Mouse (Mus musculus) embryo, embryonic 11 days (tissue): ENCODE measurements around the gene Hoxa7.

Experiments used
- DNase-seq: peaks from one replicate; pipeline ENCODE4 v3.0.0-alpha.2; 2015

The Hoxa7 gene

GRCm38 (mm10) chr6:52237346-52238154 lies 15.9 kb upstream of the Hoxa7 start:
- no peak for DNase-seq

DNA sequence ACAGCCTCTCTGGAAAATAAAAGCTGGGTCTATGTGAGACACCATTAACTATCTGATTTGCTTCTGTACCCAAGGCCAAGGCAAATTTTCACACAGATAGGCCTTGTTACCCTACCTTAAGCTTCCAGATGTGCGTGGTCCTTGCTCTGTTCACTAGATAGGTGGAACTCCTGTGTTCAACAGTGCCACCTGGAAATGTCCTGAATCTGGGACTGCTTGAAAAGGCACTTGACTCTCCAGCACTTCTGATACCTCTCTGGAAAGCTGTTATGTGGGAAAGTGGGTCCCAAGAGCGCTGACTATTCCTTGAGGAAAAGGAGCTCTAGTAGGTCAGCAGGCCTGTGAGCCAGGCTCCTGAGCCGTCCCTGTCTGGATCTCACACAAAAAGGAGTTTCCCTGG lies 15.2 kb upstream of the Hoxa7 start:
- DNase-seq: no peak

DNA sequence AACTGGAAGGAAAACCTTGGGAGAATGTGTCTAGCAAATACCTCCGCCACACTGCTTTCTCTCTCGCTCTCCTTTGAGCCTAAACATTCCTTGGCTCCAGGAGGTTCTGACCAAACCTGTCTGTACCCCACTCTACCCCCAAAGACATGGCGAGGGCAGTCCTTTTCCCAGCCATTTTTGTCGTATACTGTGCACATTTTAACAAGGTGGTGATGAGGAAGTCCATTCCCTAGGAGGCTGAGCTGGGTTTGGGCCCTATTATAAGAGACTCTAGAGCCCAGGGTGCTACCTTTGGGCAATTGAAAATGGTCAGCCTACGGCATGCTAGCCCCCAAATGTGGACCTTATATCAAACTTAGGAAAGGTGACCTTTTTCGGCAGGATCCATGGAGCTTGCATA lies 14.2 kb upstream of the Hoxa7 start:
- DNase-seq: no peak

DNA sequence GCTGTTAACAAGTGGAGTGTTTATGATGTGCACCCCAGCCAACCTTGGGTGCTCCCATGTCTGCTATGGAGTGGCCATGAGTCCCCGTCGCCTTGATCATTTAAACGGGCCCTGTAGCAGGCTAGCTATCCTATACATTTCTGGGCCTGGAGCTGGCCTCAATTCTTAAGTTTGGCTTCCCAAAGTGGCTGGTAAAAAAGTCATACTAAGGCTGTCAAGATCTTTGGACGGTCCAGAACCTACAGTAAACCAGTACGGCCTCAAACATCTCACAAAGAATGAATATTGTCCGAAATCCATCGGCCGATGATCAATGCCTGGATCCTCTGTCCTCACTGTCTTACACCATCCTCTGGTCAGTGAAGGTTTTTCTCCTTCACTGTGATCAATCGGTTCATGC lies 13.6 kb upstream of the Hoxa7 start:
- no peak for DNase-seq

DNA sequence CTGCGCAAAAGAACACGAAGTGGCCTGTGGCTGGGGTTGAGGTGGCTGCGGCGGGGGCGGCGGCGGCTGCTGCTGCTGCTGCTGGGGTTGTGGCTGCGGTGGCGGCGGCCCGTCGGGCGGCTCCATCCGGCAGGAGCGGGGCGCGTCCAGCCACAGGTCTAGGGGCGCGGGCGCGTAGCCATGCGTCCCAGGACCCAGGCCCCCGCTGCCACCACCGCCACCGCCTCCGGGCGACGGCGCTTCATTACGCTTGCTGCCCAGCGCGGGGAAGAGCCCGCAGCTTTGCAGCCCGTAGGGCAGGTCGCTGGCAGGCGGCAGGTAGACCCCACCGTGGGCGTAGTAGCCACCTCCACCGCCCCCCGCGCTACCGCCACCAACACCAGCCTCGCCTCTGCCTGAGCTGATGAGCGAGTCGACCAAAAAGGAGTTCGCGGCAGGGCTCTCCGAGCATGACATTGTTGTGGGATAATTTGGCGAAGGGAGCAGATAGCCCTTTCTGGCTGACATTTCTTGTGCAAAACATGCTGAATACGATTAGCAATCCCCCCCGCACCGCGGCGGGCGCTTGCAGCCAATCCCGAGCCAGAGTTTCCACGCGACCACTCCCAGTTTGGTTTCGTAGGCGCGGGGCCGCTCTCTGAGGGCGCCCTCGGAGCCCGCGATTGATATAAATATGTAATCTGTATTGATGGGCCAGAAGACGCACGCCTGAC lies 12.9 kb upstream of the Hoxa7 start:
- no peak for DNase-seq

DNA sequence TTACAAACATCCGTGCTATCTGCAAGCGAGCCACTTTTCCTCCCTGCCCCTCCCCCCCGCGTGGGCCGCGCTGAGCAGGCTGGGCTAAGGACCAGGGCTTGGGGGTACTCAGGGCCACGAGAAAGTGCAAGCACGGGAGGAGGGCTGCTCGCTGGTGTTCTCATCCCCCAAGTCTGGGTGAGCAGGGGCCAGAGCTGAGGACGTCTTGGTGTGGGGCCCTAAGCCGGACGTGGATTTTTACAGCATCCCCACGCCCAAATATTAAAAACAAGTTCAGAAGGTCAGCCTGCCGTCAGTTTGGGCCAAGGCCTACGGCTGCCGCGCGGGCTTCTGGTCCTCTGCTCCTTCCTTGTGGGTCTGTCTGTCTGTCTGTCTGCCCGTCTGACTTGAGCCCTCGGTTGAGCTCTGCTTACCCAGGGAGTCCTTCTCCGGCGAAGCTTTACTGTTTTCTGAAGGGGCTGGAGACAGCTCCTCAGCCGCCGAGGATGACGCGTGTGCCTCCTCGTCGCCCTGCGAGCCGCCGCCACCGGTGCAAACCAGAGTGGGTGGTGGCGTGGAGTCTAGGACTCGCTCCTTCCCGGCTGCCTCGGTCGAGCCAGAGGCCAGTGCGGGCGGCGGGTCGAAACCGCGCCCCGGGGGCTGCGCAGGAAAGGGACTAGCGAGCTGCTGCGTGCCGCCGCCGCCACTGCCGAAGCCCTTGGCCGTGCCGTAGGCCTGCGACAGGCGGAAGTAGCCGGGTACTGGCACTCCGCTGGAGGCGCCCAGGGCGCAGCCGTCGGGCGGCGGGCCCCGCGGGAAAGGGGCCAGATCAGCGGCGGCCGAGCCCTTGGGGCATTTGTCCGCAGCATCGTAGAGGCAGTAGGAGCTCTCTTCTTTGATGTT lies 12.1 kb upstream of the Hoxa7 start:
- DNase-seq: no peak

GRCm38 (mm10) chr6:52232984-52233545 lies 11.4 kb upstream of the Hoxa7 start:
- no peak for DNase-seq

GRCm38 (mm10) chr6:52232568-52232965 lies 10.9 kb upstream of the Hoxa7 start:
- no peak for DNase-seq

DNA sequence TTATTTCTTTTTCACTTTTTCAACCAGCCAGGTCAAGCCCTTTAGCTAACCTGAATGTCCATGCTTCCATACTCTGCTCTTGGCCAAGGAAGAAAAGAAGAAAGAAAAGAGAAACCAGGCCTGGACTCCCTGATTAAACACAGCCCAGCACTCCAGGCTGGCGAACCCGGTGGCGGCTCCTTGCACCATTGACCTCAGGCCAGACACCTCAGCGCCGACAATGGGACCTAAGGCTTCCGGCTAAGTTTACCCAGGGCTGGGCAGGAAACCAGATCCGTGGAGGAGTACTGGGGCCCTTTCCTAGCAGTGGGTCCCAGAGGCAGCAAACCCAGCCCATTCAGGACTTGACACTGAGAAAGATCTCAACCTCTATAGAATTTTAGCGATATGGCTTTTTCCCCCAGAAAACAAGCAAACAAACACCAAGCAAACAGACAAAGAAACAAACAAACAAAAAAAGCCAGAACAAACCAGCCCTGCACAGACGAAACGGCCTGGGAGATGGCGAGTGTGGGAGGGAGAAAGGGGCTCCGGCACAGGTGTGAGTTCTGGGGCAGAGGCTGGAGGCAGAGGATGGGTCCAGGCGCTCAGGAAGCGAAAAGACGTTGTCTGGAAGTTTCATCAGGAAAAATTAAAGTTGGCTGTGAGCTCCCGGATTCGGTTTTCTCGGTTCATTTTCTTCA lies 10.4 kb upstream of the Hoxa7 start:
- DNase-seq: no peak

DNA sequence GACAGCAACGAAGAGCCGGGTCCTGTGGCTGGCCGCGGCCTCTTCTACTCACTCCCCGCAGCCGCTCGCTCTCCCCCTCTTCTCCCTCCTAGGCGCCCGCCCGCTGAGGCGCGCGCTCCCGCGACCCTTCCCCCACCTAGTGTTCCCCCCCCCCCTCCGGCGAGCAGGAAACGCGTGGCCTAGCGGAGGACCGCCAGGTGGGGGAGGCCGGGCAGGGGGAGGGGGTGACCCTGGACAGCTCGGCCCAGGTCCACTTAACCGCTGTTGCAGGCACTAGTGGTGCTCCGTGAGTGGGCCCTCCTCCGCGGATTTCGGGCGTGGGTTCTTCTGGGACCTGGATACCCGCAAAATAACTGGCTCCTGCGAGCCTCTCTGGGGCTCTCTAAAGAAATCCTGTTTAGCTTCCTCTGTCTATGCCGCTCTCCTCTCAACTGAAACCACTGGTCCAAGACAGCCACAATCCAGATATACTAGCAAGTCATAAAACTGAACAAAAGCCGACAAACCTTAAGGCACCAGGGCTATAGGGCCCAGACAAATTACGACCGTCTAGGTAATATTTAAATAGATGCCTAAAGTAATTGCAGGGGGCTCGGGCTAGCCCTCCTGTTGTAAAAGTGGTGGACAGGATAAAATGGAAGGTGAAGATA lies 9.0 kb upstream of the Hoxa7 start, which contains the start of gene Hoxa9:
TSS of gene Hoxa9 (minus strand) at position 574 of the 650 bp plus-strand sequence.
- DNase-seq: no peak

- no peak for DNase-seq
Measured at GRCm38 (mm10) chr6:52229558-52230416, 8.1 kb upstream of the Hoxa7 start.

- DNase-seq: no peak
Measured at GRCm38 (mm10) chr6:52228475-52229465, 7.1 kb upstream of the Hoxa7 start.

DNA sequence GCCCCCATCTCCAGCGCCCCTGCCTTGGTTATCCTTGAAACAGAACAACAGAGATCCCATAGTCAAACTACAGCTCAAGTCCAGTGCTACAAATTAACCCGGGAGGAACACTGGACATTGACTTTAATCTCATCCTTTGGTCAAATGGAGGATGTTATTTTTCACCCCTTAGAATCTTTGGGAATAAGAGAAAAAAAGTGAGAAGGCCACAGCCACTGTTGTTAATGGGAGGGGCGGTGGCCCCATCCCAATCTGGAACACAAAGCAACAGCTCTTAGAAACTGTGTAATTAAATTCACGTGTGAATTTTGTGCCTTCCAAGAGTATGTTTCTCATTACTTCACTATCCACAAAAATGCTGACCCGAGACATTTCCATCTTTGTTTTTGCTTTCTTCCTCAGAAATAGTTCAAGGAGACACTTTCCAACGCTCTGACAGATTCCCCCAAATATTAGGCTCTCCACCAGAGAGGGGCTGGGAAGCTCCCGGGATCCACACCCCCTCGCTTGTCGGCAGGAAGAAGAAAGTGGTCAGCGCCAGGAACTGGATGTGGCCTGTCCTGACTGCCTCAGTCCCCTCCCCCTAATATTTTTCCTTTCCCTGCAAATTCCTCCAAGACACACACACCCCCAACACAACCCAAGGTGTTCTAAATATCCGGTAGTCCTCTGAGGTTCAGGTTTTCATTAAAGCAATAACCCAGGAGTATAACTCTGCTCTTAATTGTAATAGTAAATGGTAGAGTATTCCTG lies 6.0 kb upstream of the Hoxa7 start:
- no peak for DNase-seq

- DNase-seq: no peak
Measured at GRCm38 (mm10) chr6:52226569-52227257, 5.1 kb upstream of the Hoxa7 start.

DNA sequence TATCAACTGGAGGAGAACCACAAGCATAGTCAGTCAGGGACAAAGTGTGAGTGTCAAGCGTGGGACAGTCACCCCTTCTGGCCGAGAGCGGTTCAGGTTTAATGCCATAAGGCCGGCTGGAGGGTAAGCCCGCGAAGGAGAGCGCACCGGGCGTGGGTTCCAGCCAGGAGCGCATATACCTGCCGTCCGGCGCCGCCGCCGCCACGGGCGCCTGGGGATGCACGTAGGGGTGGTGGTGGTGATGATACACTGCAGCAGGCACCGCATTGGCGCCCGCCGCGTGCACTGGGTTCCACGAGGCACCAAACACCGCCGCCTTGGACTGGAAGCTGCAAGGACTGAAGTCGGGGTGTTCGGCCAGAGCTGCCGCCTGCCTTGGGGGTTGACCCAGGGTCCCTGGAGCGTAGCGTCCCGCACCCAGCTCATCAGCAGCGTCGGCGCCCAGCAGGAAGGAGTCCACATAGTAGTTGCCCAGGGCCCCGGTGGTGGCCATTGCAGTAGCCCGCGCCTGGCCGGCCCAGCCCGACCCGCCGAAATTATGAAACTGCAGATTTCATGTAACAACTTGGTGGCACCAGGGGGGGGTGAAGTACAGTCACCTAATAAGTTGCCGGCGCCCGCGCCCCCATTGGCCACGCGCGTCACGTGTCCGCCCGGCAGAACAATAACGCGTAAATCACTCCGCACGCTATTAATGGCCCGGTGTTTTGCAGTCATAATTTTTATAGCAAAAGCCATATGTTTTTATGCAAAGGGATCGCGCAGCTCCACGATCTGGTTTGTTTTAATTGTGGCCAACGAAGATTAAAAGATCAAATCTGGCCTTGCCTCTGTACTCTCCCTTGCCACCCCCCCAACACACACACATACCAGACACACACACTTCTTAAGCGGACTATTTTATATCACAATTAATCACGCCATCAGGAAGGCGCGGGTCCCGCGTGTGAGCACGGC lies 4.2 kb upstream of the Hoxa7 start:
- peak; percentile 88 for DNase-seq

GRCm38 (mm10) chr6:52224895-52225611 lies 3.4 kb upstream of the Hoxa7 start:
- no peak for DNase-seq
